Mouse (Mus musculus) limb, embryonic 14.5 days (tissue): ENCODE results near the gene Cacng7. TPM values are rescaled to one million over a fixed set of nuclear protein-coding genes. Genes with fewer than 3 reads are reported as not detected.
A peak's percentile ranks its signal among the peaks of the same experiment; 100 is the strongest.

Experiments
- ATAC-seq: fragments of 200-750 bp; cut with Nextera tagmentation; 2 replicates; pipeline ENCODE4 v1.8.0; 2017; ENCODE audit warnings: low read depth, moderate number of reproducible peaks, moderate TSS enrichment; ENCODE audit not compliant: low FRiP score
- DNase-seq: peaks from one replicate; pipeline ENCODE4 v3.0.0-alpha.2; 2015; ENCODE audit warnings: low spot score
- H3K27ac ChIP-seq: fragments of 300-500 bp; sonication (generic); replicated peaks from 2 replicates; pipeline ENCODE4 v1.5.1; 2014; ENCODE audit warnings: low read depth, mild to moderate bottlenecking, low read length, moderate library complexity, mixed read lengths
- H3K27me3 ChIP-seq: fragments of 300-500 bp; sonication (generic); 2 replicates; pipeline ENCODE4 v1.6.1; 2014; ENCODE audit warnings: low read length, mixed read lengths; ENCODE audit not compliant: control insufficient read depth, insufficient read depth
- H3K36me3 ChIP-seq: fragments of 300-500 bp; sonication (generic); 2 replicates; pipeline ENCODE4 v1.6.1; 2014; ENCODE audit warnings: mild to moderate bottlenecking, low read length, moderate library complexity, mixed read lengths; ENCODE audit not compliant: control insufficient read depth, insufficient read depth
- H3K4me1 ChIP-seq: fragments of 300-500 bp; sonication (generic); 2 replicates; pipeline ENCODE4 v1.6.1; 2014; ENCODE audit warnings: antibody characterized with exemption, low read length, mixed read lengths; ENCODE audit not compliant: control insufficient read depth, insufficient read depth
- H3K4me2 ChIP-seq: fragments of 300-500 bp; sonication (generic); replicated peaks from 2 replicates; pipeline ENCODE4 v1.6.1; 2014; ENCODE audit warnings: low read depth, mild to moderate bottlenecking, low read length, moderate library complexity; ENCODE audit not compliant: severe bottlenecking
- H3K4me3 ChIP-seq: fragments of 300-500 bp; sonication (generic); replicated peaks from 2 replicates; pipeline ENCODE4 v1.5.1; 2014; ENCODE audit warnings: low read length
- H3K9ac ChIP-seq: fragments of 300-500 bp; sonication (generic); 2 replicates; pipeline ENCODE4 v1.6.1; 2014; ENCODE audit warnings: mild to moderate bottlenecking, low read depth, low read length, moderate library complexity; ENCODE audit not compliant: severe bottlenecking
- H3K9me3 ChIP-seq: fragments of 300-500 bp; sonication (generic); 2 replicates; pipeline ENCODE4 v1.6.1; 2016; ENCODE audit warnings: low read length; ENCODE audit not compliant: control insufficient read depth
- POLR2A ChIP-seq: fragments of 200-500 bp; IDR thresholded peaks from 2 replicates; pipeline ENCODE4 v1.8.0; 2012; ENCODE audit warnings: inconsistent platforms, mild to moderate bottlenecking, moderate library complexity, borderline replicate concordance; ENCODE audit not compliant: insufficient read depth, insufficient read length; ENCODE audit errors: extremely low read depth
- WGBS: fragments of 180-500 bp; shearing (Covaris S2); extraction: QIAGEN DNeasy Blood & Tissue Kit; methylation state at CpG from one replicate; pipeline ENCODE4 v1.1.7; 2014; 5-methylcytosine and 5-hydroxymethylcytosine counted together
- polyA plus RNA-seq, 2 experiments: library from polyadenylated mRNA; depleted of rRNA in 1 of 2; stranded (reverse) in 1 of 2; unstranded in 1 of 2; fragments of >200 nt; fragmentation: Nextera tagmentation in 1 of 2; extraction: Ambion mirVana in 1 of 2; gene quantifications; 2 replicates each; pipeline versions ENCODE4 v1.2.1 to v1.2.3; 2012 to 2014

Cacng7 gene
- polyA plus RNA-seq, 2 experiments: 3.9 to 129 TPM

DNA sequence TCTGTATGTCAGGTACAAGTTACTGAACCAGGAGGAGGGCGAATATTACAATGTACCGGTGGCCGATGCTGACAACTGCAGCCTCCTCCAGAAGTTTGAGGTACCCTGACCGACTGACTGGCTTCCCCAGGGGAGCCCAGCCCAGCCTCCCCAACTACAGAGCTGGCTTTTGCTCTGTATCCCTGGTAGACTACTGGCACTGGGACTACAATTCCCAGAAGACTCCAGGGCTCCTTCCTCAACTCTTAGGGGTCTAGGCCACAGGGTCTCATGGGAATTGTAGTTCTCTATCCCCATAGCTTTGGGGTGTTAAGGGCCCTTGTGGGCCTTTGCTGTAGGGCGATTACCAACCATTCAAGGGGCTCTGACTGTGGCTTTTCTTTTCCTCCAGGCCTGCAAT, 18.6 kb upstream of the Cacng7 start:
- 60% methylated on average over 5 of the region's 5 CpGs for WGBS

DNA sequence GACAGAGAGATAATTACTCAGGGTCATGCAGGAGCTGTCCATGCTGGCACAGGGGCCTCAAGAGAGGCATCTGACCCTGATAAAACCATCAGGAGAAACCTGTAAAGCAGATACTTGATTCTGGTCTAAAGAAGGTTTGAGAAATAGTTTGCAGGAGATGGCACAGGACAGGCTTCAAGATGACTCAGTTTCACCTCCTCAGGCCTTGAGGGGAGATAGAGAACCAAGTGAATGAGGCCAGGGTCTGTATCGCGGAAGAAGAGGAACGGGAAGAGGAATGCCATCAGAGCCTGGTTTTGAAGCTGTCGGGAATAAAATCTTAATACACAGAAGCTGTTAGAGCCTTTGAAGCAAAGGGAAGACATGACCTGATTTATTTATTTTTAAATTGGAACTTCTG, 15.1 kb upstream of the Cacng7 start:
- H3K9me3 ChIP-seq: no peaks in the 10 kb centered on the region
- no peak overlapping the region for H3K4me3 ChIP-seq
- H3K27ac ChIP-seq: no peak overlapping the region
- H3K36me3 ChIP-seq: no peaks in the 10 kb centered on the region
- no peak overlapping the region for H3K4me2 ChIP-seq
- H3K9ac ChIP-seq: no peak overlapping the region
- 44% methylated on average over 4 of the region's 4 CpGs for WGBS
- no peaks in the 10 kb centered on the region for H3K27me3 ChIP-seq
- no peaks in the 10 kb centered on the region for H3K4me1 ChIP-seq
- DNase-seq: no peak
- ATAC-seq: no peak
- TF ChIP-seq POLR2A: no peak

More for the DNA sequence above, 18.6 kb upstream of the Cacng7 start:
- Histone ChIP-seq H3K9ac (no peak overlapping the region), H3K4me3 (no peak overlapping the region), H3K36me3 (no peaks in the 10 kb centered on the region), H3K9me3 (peaks cover 4% of the 10 kb centered on the region; the same call in 1 of the 2 replicates), H3K4me1 (no peaks in the 10 kb centered on the region), H3K27me3 (no peaks in the 10 kb centered on the region), H3K4me2 (no peak overlapping the region), H3K27ac (no peak overlapping the region)
- no peak for TF ChIP-seq POLR2A
- no peak for DNase-seq
- ATAC-seq: no peak

DNA sequence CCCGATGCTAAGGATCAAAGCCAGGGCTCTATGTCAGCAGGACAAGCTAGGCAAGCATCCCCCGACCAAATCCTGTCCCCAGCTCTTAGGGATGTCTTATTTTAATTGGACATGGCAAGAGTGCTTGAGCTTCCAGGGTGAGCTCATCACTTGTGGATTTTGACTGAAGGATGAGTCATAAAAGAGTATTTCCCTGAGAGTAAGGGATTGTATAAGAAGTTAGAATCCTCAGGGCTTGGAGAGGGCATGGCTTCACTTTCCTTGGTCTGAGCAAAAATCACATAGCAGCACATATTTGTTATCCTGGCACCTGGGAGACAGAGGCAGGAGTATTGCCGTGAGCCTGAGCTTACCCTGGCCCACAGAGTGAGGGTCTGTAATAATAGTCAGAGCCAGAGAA, 11.9 kb upstream of the Cacng7 start:
- TF ChIP-seq POLR2A: no peak

DNA sequence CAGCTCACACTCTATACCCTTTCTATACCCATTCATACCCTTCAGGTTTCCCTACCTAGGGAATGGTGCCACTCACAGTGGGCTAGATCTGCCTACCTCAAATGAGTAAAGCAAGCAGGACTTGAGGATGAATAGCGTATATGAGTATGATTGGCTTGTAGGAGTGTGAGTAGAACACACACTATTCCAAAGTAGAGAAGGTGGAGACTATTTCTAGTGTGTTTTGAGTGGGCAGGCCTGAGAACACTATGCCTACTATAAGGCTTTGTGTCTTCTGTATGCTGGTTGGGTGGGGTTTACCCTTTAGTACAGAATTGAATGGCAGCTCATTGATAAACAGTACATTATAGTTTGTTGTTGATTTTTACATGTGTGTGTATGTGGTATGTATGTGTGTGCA, 8.9 kb upstream of the Cacng7 start:
- TF ChIP-seq POLR2A: no peak
- Histone ChIP-seq H3K36me3 (no peaks in the 10 kb centered on the region), H3K27me3 (no peaks in the 10 kb centered on the region), H3K27ac (no peak overlapping the region), H3K4me2 (no peak overlapping the region), H3K9ac (no peak overlapping the region), H3K4me1 (no peaks in the 10 kb centered on the region), H3K9me3 (no peaks in the 10 kb centered on the region), H3K4me3 (no peak overlapping the region)
- DNase-seq (no peak), ATAC-seq (no peak)
- 86% methylated on average over 1 of the region's 1 CpGs for WGBS

More for the DNA sequence above, 11.9 kb upstream of the Cacng7 start:
- DNase-seq (no peak), ATAC-seq (no peak)
- no peaks in the 10 kb centered on the region for H3K9me3 ChIP-seq
- WGBS: 56% methylated on average over 3 of the region's 3 CpGs
- H3K4me1 ChIP-seq: no peaks in the 10 kb centered on the region
- no peak overlapping the region for H3K4me3 ChIP-seq
- no peak overlapping the region for H3K27ac ChIP-seq
- no peak overlapping the region for H3K4me2 ChIP-seq
- H3K36me3 ChIP-seq: no peaks in the 10 kb centered on the region
- H3K9ac ChIP-seq: no peak overlapping the region
- H3K27me3 ChIP-seq: no peaks in the 10 kb centered on the region

DNA sequence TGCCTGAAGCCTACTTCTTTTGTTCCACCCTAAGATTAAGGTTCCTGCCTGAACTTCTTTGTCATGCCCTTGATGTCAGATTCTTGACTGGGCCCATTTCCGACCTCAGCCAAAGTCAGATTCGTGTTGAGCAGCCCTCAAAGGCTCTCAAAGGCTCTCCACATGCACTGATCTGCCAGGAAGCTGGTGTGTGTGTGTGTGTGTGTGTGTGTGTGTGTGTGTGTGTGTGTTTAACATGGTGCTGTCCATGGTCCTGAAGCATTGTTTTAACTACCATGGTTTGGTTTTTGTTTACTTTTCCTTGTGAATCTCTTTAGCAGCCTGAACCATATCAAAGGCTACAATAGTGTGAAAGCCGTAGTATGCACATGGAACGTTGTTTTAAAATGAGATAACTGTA, 4.8 kb upstream of the Cacng7 start:
- no peak for TF ChIP-seq POLR2A
- no peak overlapping the region for H3K9ac ChIP-seq
- no peak overlapping the region for H3K27ac ChIP-seq
- no peaks in the 10 kb centered on the region for H3K27me3 ChIP-seq
- H3K4me1 ChIP-seq: peaks cover 7% of the 10 kb centered on the region; the same call in 1 of the 2 replicates
- peak; percentile 56 for DNase-seq
- H3K36me3 ChIP-seq: no peaks in the 10 kb centered on the region
- WGBS: 77% methylated on average over 4 of the region's 4 CpGs
- H3K4me2 ChIP-seq: no peak overlapping the region
- H3K4me3 ChIP-seq: no peak overlapping the region
- no peaks in the 10 kb centered on the region for H3K9me3 ChIP-seq
- no peak for ATAC-seq
